In the genomic region with DNA sequence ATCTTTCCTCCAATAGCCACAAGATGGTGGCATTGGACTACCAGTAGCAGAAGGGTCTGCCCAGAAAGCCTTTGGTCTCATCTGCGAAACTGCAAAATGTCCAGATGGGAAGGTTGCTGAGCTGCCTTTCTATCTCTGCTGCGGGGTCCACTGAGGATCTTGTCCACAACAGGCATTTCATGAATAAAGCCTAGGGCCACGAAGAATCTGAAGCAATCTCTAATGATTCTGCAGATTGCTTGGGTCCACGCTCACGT, we compare ENCODE assay signal across 18 mouse cellular contexts. TPM values are rescaled to one million over a fixed set of nuclear protein-coding genes. Genes with fewer than 3 reads are reported as not detected.
A peak's percentile ranks its signal among the peaks of the same experiment; 100 is the strongest.
DNase-seq lines count a peak whose midpoint lies in the region; ATAC-seq and TF ChIP-seq lines count a peak whose summit lies in the region.
"Had no signal": no experiment of that assay in that cellular context is flagged by ENCODE, and none has a peak within 500 bp of the region (broad histone marks: within the 10 kb centered on the region; RNA-seq: fewer than 3 reads in every experiment).

No protein-coding gene starts in this region.

- H3K36me3 ChIP-seq in lung, embryonic 14.5 days (ENCODE audit: insufficient read depth): no peaks in the 10 kb centered on the region
- H3K36me3 ChIP-seq: embryonic facial prominence, embryonic 10.5 days; limb, embryonic 10.5 days had no signal

- no peaks in the 10 kb centered on the region for H3K4me1 ChIP-seq in lung, embryonic 14.5 days (ENCODE audit: insufficient read depth)
- H3K4me1 ChIP-seq: limb, embryonic 10.5 days had no signal

- no peak overlapping the region for H3K4me3 ChIP-seq in lung, embryonic 14.5 days (ENCODE audit: low read depth, low read length)
- H3K4me3 ChIP-seq: embryonic facial prominence, embryonic 10.5 days; layer of hippocampus, adult 2 months; limb, embryonic 10.5 days had no signal

- no peaks in the 10 kb centered on the region for H3K9me3 ChIP-seq in lung, embryonic 14.5 days (ENCODE audit: low read depth, low read length)
- H3K9me3 ChIP-seq: embryonic facial prominence, embryonic 10.5 days; limb, embryonic 10.5 days had no signal

- no peak for TF ChIP-seq CTCF in lung, embryonic 14.5 days (IDR thresholded peaks at IDR 0.05; ENCODE audit: low read depth)

- no peaks in the 10 kb centered on the region for H3K27me3 ChIP-seq in lung, embryonic 14.5 days (ENCODE audit: insufficient read depth, low read length)

- no peak overlapping the region for H3K9ac ChIP-seq in lung, embryonic 14.5 days

- ATAC-seq in lung, embryonic 14.5 days (ENCODE audit: insufficient read depth): no peak
- ATAC-seq: activated CD4-positive, CD25-positive, alpha-beta regulatory T cell, adult 4 months had no signal

- peak; percentile 8 to 35 for DNase-seq in heart, postnatal 10 days
- no peak for DNase-seq in heart, postnatal 36 days
- peak; percentile 48 for DNase-seq in lung, embryonic 14.5 days
- DNase-seq in lung, postnatal 10 days: no peak
- peak; percentile 15 for DNase-seq in Muller cell, postnatal 12 days (ENCODE audit: inconsistent ontology term)
- peak; percentile 11 for DNase-seq in retina, postnatal 1 day
- no peak for DNase-seq in urinary bladder, adult 2 months (ENCODE audit: low spot score)

- 78% methylated on average over 5 of the region's 5 CpGs for WGBS in lung, embryonic 14.5 days

- no peak overlapping the region for H3K27ac ChIP-seq in lung, embryonic 14.5 days (ENCODE audit: low read depth)
- H3K27ac ChIP-seq: embryonic facial prominence, embryonic 10.5 days; layer of hippocampus, adult 2 months; limb, embryonic 10.5 days had no signal

- intact Hi-C loops in heart, postnatal 10 days (cut with DNase I): loop anchor here (5.0 to 10.0 kb wide), 2 partner anchors 122 to 160 kb away; no protein-coding TSS in a partner anchor
- intact Hi-C loops in heart, postnatal 36 days (cut with DNase I): loop anchor here (5.0 kb wide), 1 partner anchor 150 kb away; no protein-coding TSS in a partner anchor

- no peak overlapping the region for H3K4me2 ChIP-seq in lung, embryonic 14.5 days

RNA-seq across cellular contexts. Expression of a gene that starts 1.1 kb away (rescaled TPM):
- total RNA-seq in heart, postnatal 10 days (2021): not detected
- not detected for total RNA-seq in heart, postnatal 36 days (2021)
- polyA plus RNA-seq in lung, embryonic 14.5 days (2014; fragmentation: Nextera tagmentation; extraction: Ambion mirVana): not detected in 2 replicates
- 0.25 TPM in 1 of 2 replicates, not detected in the other for polyA plus RNA-seq in urinary bladder, adult 2 months (2012; rRNA removed)
- total RNA-seq: adrenal gland, postnatal 4 days; gastrocnemius, postnatal 14 days; layer of hippocampus, adult 2 months; left cerebral cortex, adult 18-20 months had no signal
- polyA plus RNA-seq: activated CD4-positive, CD25-positive, alpha-beta regulatory T cell, adult 4 months; embryonic facial prominence, embryonic 10.5 days; heart, embryonic 14.5 days; intestine, embryonic 14.5 days; kidney, embryonic 16.5 days; limb, embryonic 10.5 days; lung, adult 2 months had no signal

RNA-seq across cellular contexts. Expression of a gene that starts 7.2 kb away (rescaled TPM):
- total RNA-seq in heart, postnatal 10 days (2021): 10 to 100 TPM; 75.4 to 79.3 TPM
- total RNA-seq in heart, postnatal 36 days (2021): 10 to 100 TPM; 52.9 to 58.5 TPM
- 0.39 TPM in 2 replicates for polyA plus RNA-seq in lung, embryonic 14.5 days (2014; fragmentation: Nextera tagmentation; extraction: Ambion mirVana)
- 0.48 and 0.69 TPM in 2 replicates for polyA plus RNA-seq in urinary bladder, adult 2 months (2012; rRNA removed)
- polyA plus RNA-seq: limb, embryonic 10.5 days had no signal

RNA-seq across cellular contexts. Expression of a gene that starts 40.4 kb away (rescaled TPM):
- 1 to 10 TPM; 7.8 to 8.7 TPM for total RNA-seq in heart, postnatal 10 days (2021)
- 10 to 100 TPM in 1 of 2 experiments, 1 to 10 TPM in 1; 9.7 to 10.8 TPM for total RNA-seq in heart, postnatal 36 days (2021)
- polyA plus RNA-seq in lung, embryonic 14.5 days (2014; fragmentation: Nextera tagmentation; extraction: Ambion mirVana): 10.6 and 10.8 TPM in 2 replicates
- polyA plus RNA-seq in urinary bladder, adult 2 months (2012; rRNA removed): 13.7 and 14.9 TPM in 2 replicates

RNA-seq across cellular contexts. Expression of a gene that starts 41.2 kb away (rescaled TPM):
- 10 to 100 TPM; 12.4 to 14.2 TPM for total RNA-seq in heart, postnatal 10 days (2021)
- 10 to 100 TPM; 11.8 to 12.7 TPM for total RNA-seq in heart, postnatal 36 days (2021)
- polyA plus RNA-seq in lung, embryonic 14.5 days (2014; fragmentation: Nextera tagmentation; extraction: Ambion mirVana): 8.5 and 11.2 TPM in 2 replicates
- polyA plus RNA-seq in urinary bladder, adult 2 months (2012; rRNA removed): 14.1 and 14.3 TPM in 2 replicates

Comparison
In these comparisons a context has a peak if more than half of its experiments do, and no peak if none do; other contexts are left out.
1. DNase-seq: peak in heart, postnatal 10 days (2 of 2), lung, embryonic 14.5 days (single experiment), Muller cell, postnatal 12 days (single experiment) and retina, postnatal 1 day (single experiment); none in heart, postnatal 36 days (0 of 2), lung, postnatal 10 days (single experiment) and urinary bladder, adult 2 months (single experiment).